Mouse (Mus musculus) embryo, embryonic 10 days (tissue): Measurements from ENCODE around the gene Selenoh.
"Not testable (repeated sequence)": the region's sequence is repeated elsewhere in the genome, so short reads cannot be mapped to it uniquely, and the experiment has no call there.

Experiments
- DNase-seq: peaks from one replicate; pipeline ENCODE4 v3.0.0-alpha.2; 2015; ENCODE audit warnings: low spot score

The Selenoh gene

DNA sequence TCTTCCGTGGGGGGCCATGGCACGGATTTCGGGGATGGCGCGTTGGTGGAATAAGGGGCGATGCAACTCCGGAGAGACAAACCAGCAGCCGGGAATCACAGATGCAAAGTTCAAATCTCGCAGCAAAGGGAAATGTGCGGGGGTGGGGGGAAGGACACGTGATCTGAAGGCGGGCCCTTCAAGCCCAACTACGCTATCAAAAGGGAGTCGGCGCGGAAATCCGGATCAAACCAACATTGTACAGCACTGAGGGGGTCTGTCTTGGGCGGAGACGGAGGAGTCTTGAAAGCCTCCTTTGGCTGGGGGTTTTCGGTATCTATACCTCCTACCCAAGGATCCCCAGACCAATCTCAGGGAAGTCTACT, at the start of gene Selenoh:
Selenoh (minus strand) TSS at position 202 of the 365 bp plus-strand sequence.
- peak; percentile 94 for DNase-seq

DNA sequence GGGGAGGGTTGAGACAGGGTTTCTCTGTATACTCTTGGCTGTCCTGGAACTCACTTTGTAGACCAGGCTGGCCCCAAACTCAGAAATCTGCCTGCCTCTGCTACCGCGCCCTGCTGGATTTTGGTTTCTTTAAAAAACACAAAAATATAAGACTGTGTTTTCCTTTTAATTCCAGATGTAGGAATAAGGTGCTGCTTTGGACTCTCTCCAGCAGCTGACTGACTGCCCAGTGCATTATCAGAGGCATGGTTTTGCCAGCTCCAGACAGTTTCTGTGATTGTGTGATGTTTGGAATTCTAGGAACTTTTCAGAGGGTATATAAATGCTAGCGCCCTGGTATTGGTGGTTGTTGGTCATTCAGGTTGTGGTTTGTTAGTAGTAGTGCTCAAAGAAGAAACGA, 46.8 kb upstream of the Selenoh start:
- DNase-seq, result no peak

DNA sequence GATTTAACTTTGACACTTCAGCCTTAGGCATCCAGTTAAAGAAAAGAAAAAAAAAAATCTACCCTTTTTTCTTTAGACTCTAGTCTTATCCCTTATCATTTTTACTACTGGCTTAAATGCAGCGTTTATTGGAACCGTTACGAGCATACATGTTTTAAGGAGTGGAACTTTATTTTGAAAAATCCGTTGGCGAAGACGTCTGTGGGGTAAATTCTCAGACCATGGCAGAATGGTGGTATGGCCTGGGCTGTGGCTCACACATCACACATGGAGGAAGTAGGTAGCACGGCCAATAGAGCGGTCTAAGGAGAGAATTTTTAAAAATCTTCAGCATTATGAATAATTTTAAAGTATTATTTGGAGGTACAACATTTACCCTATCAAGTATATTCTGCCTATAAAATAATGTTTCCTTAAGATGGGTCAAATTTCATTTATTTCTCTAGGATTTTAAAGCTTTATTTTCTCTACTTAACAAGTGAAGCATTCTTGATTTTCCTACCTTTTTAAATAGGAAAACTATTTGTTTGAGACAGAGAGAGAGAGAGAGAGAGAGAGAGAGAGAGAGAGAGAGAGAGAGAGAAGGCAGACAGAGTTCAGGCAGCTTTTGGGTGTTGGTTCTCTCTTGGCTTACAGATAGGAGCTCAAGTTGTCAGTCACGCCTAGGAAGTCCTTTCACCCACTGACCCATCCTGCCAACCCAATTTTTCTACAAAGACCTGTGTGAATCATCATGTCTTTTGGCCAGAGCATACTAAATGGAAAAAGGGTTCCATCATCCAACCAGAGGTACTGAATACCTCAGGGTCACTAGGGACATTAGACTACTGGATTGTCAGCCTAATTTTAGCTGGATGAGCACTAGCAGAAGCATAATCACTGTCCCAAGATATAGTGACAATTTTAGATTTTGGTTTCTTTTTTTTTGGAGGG, 46.1 kb upstream of the Selenoh start:
- DNase-seq, result no peak

DNA sequence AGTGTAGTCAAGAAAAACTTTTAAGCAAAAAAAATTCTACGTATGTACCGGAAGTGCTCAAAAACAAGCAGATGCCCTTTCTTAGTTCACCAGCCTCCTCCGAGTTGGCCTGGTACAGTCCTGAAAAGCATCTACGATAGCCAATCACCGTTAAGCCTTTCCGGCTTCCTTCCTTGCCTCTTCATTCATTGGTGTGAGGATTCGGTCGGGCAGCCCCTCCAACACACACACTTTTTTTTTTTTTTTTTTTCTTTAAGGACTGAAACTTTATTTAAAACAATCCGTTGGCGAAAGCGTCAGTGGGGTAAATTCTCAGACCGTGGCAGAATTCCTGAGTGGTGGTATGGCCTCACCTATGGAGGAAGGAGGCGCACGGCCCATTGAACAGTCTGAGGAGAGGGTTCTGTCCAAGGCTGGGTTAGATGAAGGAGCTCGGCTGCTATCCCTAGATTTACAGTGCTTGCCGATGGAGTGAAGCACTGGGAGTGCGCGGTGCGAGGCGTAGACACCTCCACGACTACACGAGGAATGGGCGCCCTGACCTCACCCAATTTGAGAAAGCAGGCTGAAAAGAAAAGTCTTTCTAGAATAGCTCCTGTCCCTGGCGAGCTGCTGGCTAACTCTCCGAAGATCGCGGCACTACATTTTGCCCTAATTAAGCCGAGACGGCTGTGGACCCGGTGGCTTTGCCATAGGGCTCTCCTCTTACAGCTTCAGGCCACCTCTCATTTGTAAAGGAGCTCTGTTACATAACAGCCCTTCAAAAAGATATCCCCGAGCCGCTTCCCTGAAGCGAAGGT, 45.2 kb upstream of the Selenoh start:
- DNase-seq, result peak; percentile 96

DNA sequence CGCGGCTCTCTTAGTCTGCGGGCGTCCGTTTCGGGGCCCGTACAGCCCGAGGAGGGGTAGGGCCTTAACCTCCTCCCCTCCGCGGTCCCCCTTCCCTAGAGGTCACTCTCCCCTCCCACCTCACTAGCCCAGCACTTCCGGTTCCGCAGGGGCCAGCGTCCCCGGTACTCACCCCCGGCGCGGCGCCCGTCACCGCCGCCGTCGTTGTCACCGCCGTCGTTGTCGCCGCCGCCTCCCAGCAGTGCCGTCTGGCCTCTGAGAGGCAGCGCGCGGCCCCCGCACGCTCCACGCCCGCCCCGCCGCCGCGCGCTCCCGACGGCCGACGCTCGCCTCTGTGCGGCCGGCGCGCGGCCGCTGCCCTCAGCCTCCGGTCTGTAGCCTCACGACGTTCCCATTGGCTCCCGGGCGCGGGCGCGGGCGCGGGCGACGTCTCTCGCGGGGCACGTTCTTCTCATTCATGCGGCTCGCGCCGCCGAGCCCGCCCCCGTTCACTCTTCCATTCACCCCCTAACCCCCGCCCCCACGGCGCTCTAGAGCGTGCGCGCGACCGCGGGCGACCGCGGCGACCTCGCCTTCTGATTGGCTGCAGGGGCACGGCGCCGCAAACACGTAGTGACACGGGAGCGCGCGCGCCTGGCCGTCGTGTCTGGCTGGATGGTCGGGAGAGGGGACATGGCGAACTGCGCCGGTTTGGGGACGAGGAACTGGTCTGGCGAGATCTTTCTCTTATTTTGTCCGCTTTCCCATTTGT, 44.4 kb upstream of the Selenoh start, which contains the start of gene Zdhhc5:
Zdhhc5 (minus strand) TSS at position 370 of the 751 bp plus-strand sequence.
- DNase-seq, result peak; percentile 99

DNA sequence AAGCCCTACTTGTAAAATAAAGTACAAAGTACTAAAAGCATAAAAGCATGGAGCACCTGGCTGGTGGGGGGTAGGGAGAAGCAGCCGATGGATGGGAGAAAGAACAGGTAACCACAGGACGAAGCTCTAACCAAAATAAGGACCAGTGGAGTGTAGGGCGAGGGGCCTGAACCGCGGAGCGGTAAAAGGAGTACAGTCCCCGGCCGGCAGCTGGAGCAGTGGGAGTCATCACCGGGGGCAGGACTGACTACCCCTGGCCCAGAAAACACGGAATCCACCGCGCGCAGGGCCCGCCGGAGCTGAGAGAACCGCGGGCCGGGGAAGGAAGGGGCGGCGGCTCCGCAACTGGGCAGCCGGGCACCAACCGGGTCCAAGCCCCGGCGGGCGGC, 43.8 kb upstream of the Selenoh start:
- peak; percentile 31 for DNase-seq

DNA sequence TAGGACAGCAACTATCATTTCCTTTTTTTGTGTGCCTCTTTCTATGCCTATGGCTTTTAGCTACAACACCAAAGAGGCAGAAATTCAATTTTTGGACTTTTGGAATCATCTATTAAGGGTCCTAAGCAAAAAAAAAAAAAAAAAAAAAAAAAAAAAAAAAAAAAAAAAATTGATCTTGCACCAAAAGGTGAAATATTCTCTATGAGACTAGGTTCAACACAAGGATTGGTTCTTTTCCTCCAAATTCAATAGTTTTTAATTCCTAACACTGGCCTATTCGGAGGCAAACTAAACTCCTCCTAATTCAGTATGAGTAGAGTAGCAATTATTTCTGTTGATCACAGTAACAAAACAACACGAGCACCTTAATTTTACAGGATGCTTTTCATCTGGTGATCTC, 41.3 kb upstream of the Selenoh start:
- no peak for DNase-seq

DNA sequence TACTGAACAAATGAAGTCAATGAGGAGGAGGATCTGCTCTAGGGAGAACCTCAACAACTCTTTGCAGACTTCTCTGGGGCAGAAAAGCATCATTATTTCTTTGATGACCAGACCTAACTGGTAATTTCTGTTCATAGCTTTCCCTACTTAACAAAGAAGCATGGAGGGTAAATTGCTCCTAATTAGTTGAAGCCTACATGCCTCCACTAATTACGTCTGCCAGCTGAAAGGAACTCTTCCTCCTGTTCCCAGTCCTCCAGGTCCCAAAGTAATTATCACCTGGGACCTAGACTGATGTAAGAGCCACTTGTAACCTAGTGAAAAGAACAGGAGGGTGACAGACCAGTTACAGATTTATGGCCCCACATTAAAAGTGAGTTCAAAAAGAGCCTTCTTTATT, 37.0 kb upstream of the Selenoh start:
- DNase-seq, result no peak

DNA sequence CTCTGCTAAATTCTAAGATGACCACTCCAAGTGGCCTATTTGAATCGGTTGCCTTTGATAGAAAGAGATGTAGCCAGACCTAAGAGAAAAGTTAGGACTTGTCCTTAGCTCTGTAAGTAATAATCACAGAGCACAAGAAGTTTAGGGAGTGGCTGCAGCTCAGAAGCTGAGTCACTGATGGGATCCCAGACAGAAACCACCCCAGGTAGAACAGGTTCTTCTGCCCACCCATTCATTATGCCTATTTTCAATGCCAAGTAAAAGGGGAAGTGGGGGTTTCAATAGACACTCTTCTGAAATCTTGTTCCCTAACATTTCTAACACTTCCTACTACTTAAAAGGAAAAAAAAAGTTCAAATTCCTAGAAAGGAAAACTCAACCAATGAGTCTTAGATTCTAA, 34.7 kb upstream of the Selenoh start:
- no peak for DNase-seq

DNA sequence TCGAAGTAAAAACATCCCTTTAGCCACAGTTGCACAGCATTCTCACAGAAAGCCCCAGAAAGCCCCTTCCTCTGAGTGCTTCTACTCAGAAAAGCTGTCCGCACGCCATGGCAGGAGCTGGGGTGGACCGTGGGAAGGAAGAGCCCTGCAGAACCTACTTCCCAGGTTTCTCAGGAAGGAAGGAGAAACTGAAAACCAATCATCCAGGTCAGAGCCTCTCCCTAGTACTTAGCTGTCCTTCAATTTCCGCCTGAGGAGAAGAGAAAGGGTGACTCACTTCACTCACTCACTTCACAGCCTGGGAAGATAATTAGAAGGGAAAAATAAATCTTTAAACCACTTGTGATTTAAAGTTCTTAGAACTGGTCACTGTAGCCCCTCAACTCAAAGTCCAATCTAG, 33.8 kb upstream of the Selenoh start:
- no peak for DNase-seq

DNA sequence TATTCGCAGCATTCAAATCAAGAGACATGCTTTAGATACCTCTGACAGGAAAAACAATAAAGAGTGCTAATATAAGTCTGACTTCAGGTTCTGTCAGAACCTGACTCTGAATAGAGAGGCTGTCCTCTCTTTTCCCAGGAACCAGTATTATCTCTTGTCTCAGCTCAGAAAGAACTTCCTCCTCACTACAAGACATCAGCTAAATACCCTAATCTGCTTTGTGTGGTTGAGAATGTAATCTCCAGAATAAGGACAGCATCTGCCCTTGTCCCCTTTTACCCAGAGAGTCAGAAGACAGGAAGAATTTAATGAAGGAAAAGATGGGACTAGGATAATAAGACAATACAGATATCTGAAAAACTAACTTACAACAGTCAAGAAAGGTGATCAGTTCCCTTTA, 32.9 kb upstream of the Selenoh start:
- no peak for DNase-seq

DNA sequence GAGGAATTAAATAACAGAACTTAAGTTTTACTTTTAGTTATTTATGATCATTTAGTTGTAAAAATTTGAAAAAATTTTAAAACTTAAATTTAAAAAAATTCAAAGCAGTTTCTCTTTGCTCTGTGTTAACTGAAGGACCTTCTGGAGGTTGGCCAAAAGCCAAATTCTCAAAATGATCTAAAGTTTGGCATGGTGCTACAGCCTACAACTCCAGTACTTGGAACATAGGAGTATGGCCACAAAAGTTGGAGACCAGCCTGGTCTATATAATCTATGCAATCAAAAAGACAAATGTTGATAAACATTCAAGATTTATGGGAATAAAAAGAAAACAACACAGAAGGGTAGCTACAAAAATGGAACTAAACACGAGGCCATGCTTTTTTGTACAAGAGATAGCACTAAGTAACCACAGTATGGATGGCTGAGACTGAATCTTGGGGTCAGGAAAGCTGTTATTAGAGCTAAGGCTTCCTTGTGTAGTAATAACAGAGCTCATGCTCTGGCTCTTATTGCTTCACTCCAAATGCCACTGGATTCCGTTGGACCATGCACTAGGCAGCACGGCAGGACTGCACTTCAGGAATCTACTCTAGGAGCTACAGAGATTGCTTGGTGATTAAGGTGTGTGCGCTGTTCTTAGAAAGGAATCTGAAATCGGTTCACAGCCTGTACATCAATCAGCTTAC, 24.6 kb upstream of the Selenoh start:
- no peak for DNase-seq

DNA sequence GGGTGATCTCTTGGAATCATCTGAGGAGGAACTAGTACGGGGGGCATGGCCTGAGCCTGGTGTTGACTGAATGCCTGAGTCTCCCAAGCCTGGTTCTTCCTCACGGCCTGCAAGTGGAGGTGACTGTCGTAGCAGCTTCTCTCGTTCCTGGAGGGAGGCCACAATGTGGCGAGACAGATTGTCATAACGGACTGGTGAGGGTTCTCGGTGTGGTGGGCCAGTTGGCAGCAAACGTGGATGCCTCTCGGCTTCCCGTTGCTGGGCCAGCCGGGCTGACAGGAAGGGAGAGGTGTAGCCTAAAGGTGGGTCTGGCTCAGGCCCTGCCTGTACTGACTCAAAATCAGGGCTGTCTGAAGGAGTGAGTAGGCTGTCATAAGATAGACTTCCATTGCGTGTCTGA, 19.5 kb upstream of the Selenoh start:
- DNase-seq, result no peak

DNA sequence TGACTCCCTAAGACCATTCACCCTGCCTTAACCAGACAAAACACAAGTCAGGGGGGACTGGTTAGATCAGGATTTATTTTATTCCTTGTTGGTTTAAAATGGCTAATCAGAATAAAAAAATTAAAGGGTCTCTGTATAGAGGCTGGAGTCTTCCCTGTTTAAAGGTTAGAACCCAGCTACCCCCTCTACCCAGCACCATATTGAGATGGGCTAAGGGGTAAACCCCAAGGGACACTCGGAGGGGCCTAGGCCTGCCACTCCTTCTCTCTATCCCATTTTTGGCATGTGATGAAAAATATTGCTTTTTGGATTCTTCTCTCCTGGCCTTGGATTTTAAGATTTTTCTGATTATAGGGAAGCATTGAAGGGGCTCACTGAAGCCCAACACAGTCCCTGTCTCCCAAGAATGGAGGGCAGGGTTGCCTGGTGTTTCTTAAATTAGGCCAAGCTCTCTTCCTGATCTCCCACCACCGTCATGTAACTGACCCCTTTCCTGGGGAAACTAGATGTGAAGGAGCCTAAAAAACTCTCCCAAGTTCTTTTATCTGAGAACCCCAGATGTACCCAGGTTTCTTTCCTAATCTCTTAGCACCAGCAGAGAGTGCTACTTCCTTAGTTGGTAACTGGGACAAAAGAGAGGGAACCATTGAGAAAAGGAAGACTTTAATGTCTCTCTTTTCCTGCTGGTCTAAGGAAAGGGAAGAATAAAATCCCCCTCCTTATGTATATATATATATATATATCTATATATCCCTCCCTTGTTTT, 17.7 kb upstream of the Selenoh start:
- no peak for DNase-seq

DNA sequence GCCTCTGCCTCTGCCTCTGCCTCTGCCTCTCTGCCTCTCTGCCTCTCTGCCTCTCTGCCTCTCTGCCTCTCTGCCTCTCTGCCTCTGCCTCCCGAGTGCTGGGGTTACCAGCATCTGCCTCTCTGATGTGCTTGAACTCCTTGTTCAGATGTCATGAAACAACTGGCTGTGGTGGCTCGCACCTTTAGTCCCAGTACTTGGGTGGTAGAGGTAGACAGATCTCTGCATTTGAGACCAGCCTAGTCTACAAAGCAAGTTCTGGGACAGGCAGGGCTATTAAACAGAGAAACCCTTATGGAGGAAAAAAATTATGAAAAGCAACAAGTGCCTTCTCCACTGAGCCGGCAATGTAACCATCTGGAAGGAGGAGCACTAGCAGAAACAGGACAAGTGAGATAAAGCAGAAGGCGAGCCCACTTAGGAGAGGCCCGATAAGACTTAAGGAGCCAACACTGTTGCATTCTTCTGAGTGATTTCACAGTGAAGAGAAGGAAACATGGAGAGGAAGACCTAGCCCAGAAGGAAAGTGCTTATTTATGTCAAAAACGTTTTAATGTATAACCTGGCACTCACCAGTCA, 12.1 kb upstream of the Selenoh start:
- no peak for DNase-seq

DNA sequence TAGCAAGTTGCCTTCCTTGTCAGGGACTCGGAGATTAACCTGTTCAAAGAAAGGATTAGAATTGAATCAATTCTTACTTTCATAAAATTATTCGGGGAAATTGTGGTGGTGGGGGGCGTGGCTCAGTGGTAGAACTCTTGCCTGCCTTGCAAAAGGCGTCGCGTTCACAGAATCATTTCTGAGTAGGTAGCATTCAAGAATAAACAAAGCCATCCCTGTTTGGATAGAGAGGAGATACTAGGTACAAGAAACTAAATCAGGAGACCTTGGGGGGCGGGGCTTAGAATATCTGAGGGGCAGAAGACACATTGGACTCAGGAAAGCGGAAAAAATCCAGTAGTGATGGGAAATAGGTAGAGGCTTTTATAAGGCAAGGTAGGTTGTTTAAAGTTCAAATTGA, 8.4 kb upstream of the Selenoh start, which contains the start of gene Tmx2:
Tmx2 (minus strand) TSS at position 125 of the 400 bp plus-strand sequence.
- DNase-seq, result no peak

DNA sequence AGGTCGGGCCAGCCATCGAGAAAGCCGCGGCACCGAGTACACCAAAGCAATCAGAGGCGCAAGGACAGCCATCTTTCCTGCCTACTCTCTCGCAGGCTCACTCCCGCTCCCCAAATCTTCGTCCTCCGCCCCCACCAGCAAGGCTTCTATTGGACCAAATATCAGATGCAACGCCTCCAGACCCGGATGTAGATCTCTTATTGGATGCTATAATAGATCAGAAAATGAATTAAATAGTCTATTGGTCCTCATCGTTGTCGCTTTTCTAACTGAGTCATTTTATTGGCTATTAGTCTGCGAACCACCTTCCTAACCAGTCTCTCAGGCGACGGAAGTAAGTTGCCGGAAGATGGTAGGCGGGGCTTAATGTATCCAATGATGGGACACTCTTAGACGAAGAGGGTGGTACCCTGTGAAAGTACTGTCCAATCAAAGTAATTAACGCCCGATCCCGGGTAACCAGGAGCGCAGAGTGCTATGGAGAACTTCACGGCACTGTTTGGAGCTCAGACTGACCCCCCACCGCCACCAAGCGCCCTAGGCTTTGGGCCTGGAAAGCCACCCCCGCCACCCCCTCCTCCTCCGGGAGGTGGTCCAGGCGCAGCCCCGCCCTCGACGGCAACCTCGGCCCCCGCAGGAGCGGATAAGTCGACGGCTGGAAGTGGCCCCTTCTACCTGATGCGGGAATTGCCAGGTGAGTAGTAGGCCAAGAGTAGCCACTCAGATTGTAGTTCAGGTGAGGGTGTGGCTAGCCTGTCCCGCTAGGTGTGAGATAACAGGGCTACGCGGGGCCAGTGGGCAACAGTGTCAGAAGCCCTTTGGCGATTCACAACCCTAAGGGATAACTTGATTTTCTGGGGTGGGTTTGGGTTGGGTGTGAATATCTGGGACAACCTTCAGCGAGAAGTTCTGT, 7.7 kb upstream of the Selenoh start, which contains the start of the genes Gm28635 and Med19:
Gm28635 (minus strand) TSS at position 74 of the 913 bp plus-strand sequence.
Med19 (plus strand) TSS at position 435 of the 913 bp plus-strand sequence.
- DNase-seq, result peak; percentile 99

DNA sequence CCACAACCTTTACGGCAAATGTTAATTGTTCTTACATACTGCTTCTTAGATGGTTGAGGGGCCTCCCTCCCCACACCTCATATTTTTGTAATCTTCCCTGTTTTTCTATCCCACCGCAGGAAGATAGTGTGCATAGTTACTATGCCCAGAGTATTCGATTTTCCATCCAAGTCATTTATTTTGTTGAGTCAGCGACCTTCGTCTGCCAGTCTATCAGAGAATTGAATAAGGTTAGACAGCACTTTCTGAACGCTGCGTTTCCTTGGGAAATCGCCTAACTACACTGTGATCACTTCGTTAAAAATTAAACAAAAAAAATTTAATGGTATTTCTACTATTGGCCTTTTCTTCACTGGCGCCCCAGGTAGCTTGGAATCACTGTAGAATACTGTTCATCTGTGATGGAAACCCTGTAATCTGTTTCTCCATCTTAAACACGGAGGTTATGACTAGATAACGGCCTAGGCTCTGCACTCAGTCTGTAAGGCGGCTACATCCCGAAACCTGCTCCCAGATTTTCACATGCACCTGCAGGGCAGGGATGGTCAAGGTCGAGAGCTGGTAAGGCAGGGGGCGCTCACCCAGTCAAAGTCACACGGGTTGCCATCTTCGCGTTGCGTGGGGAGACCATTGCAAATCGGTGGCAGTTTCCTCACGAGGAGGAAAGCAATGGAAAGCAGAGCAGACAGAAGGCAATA, 6.8 kb upstream of the Selenoh start:
- DNase-seq, result peak; percentile 52

DNA sequence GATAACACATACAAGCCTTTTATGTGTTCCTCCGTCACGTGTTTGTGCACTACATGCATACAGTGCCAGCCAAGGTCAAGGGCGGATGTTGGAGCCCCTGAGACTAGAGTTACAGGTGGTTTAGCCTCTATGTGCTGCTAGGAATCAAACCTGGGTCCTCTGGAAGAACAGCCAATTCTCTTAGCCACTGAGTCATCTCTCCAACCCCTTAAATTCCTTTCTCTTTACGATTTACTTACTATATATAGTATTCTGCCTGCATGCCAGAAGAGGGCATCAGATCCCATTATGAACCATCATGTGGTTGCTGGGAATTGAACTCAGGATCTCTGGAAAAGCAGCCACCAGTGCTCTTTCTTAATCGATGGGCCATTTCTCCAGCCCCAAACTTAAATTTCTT, 965 bp upstream of the Selenoh start:
- DNase-seq, result not testable (repeated sequence)
